Mouse (Mus musculus) hindlimb bud, embryonic 11.5 days (tissue): ENCODE measurements at regions not wholly inside any gene's neighbourhood (a gene's known extent, or its start where the extent isn't known, plus 50 kb on each side); places are given as distances from the start of the nearest gene placed in this dataset.
"Not testable (repeated sequence)": the region's sequence is repeated elsewhere in the genome, so short reads cannot be mapped to it uniquely, and the experiment has no call there.

ENCODE experiments used
- DNase-seq: peaks from one replicate; pipeline ENCODE4 v3.0.0-alpha.2; 2012; ENCODE audit warnings: low read depth, low spot score; ENCODE audit errors: extremely low spot score

- DNase-seq: no peak
Measured at GRCm38 (mm10) chr9:41457003-41457402, 295.5 kb upstream of the Ubash3b start.

GRCm38 (mm10) chr9:41451738-41452137 is 290.2 kb upstream of the Ubash3b start:
- no peak for DNase-seq

DNA sequence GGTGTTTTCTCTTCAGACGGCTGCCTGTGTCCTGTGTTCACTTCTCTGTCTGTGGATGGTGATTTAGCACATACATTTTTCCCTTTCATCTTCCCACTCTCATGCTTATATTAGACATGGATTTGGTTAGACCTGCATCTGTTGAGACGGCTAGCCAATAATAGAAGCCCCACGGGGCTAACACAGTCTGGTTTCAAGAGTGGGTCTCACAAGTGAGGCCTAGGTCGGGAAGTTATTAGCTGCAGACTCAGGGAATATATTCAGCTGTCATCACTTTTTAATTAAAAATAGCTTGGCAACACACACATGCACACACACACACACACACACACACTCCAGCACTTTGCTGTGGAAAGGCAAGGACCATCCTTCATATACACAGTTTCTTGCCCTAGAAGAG is 287.7 kb upstream of the Ubash3b start:
- DNase-seq: no peak

DNA sequence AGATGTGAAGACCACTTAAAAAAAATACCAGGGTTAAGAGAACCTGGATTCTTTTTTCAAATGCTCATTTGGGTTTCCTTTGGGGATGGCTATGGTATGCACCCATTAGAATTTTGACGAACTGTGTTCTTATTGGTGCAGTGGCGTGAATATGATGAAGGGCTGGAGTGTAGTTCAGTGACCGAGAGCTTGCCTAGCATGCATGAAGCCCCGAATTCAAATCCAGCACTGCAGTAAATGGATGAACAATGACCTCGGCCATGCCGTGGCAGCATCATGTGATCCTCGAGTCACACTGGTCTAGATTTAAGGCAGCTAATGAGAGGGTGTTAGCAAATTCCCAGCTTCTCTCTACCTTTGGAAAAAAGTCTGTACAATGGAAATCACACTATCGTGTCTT is 286.4 kb upstream of the Ubash3b start:
- DNase-seq: no peak

DNA sequence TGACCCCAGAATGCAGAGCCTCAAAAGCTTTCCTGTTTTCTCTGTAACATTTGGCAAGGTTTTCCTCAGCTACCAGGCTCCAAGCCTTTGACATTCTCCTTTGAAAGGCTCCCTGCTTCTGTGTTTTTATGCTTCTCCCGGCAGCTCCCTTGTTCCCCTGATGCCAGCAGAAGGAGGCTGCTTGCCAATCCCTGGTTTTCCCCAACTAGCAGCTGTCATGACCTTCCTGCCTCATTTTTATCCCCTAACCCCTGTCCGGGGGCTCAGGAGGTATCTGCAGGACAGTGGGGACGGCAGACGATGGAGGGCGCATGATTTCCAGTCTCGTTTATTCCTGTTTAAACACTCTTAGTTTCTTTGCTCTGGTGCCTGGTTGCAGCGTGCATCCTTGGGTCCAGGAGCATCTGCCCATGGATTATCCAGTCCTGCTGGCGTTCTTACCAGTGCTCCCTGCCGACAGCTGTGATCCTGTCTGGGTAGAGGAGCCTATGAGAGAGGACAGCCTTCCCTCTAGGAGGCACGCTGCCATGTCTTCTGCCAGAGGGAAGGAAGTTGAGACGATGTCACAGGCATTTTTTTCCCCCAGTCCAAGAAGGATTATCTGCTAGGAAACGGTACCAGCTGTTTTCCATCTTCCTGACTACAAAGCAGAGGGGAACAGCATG is 285.8 kb upstream of the Ubash3b start:
- DNase-seq: no peak

- no peak for DNase-seq
Measured at GRCm38 (mm10) chr9:41446431-41447203, 285.1 kb upstream of the Ubash3b start.

DNA sequence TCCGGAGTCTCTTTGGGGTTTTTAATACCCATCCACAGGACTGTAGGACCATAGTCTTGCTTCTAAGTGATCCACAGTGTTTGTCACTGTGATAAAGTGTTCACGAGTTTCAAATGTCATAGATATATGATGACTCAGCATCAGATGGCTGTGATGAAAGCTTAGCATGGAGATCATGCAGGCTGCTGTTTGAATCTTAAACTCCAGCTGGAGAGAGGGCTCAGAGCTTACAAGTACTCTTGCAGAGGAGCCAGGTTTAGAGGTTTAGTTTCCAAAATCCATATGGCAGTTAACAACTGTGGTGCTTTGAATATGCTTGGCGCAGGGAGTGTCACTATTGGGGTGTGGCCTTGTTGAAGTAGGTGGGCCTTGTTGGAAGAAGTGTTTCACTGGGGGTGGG is 280.9 kb upstream of the Ubash3b start:
- no peak for DNase-seq

GRCm38 (mm10) chr9:41439979-41440378 is 278.5 kb upstream of the Ubash3b start:
- no peak for DNase-seq

GRCm38 (mm10) chr9:41438141-41438540 is 276.6 kb upstream of the Ubash3b start:
- DNase-seq: no peak

DNA sequence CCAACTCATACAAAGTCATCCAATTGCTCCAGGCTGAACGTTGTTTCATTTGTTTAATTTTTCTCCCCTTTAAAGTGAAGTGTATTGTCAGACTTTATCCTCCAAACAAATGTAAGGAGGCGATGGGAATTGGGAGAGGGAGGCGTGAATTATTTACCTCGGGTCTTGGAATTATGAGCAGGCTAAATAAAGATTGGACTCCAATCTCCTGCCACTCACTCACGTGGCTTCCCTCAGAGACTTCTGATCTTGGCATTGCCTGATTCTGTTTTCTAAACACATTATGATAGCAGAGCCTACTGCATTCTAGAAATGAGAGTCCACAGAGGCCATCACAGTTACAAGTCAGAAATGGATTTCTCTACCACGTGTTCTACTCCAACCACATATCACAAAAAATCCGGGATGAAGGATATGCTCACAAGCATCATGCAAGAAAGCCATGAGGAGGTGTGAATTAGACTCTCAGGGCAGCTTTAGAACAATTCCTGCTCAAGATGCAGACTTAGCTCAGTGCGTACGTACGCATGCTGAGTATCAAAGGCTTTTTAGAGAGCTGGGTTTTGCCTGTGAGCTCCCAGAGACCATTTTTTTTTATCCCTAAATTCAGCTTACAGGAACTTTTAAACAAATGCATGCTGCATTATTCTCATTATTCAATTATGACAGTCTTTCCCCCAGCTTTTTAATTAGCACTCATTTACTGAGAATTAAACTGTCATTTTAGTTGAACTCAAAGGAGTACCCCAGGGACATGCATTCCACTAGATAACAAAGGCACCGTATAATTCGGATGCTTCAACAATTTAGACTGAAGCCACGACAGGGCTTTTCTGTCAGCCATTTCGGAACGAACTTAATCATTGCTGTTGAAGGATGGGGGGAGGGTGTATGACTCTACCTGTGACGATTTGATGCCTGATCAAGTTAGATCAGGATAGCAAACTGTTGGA is 269.2 kb upstream of the Ubash3b start:
- no peak for DNase-seq

GRCm38 (mm10) chr9:41429711-41430390 is 268.4 kb upstream of the Ubash3b start:
- DNase-seq: no peak

- DNase-seq: no peak
Measured at GRCm38 (mm10) chr9:41429236-41429635, 267.7 kb upstream of the Ubash3b start.

DNA sequence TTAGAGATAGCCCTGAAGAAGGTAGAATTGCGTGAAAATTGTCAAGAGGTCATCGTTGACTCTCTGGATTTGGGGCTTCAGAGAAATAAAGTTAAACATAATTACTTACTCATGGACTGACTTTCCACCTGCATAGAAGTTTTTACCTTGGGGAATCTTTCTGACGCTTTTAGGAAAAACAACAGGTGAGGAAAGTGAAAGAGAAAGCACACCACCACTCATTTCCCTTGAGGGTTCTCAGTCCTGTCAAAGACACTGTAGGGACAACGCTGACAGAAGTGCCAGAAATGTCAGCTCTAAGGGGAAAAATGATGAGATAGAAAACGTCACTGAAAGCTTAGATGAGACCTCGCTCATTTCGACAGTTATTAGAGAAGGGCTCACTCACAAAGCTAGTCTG is 265.2 kb upstream of the Ubash3b start:
- no peak for DNase-seq

- no peak for DNase-seq
Measured at GRCm38 (mm10) chr9:41425225-41425624, 263.7 kb upstream of the Ubash3b start.

DNA sequence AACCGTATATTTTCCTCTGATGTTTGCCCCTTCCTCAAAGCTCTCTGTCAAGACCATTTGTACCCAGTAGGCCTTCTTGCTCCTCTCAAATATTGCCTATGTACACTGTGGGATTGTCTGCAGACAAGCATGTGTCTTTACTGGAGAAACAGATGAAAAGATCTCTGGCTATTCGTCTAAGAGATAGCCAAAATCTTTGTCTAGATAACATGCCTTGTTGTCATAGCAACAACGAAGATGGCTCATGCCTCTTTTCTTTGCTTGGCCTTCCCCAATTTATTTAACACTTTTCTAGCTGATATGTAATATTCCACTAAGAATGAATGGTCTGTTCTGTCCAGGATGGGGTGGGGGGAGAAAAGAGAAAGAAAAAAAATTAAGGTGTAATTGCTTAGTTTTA is 252.3 kb upstream of the Ubash3b start:
- no peak for DNase-seq

GRCm38 (mm10) chr9:41413091-41413490 is 251.6 kb upstream of the Ubash3b start:
- DNase-seq: not testable (repeated sequence)

GRCm38 (mm10) chr9:41412174-41412757 is 250.8 kb upstream of the Ubash3b start:
- DNase-seq: no peak

- DNase-seq: no peak
Measured at GRCm38 (mm10) chr9:41408301-41408700, 246.8 kb upstream of the Ubash3b start.

GRCm38 (mm10) chr9:41407078-41407477 is 245.6 kb upstream of the Ubash3b start:
- no peak for DNase-seq

- DNase-seq: no peak
Measured at GRCm38 (mm10) chr9:41402942-41403341, 241.4 kb upstream of the Ubash3b start.

DNA sequence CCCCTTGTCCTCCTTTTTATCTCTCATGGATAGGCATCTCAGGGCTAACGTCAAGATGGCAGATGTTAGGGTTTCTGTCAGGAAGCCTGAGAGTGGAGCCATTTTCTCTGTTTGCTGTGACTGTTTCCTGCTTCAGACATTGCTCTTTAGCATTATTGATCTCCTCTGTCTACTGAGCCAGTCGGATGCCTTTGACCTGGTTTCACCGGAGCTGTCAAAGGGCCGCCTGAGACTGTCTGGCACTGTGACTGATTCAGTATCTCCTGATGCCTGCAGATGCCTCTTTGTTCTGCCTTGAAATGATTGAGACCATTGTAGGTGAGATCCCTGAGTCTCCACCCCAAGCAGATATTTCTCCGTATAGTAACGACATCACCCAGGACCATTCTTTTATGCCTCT is 239.5 kb upstream of the Ubash3b start:
- DNase-seq: no peak
